Mouse (Mus musculus) limb, embryonic 10.5 days (tissue): ENCODE data around the gene Slc25a22. TPM values are rescaled to one million over a fixed set of nuclear protein-coding genes. Genes with fewer than 3 reads are reported as not detected.
A peak's percentile ranks its signal among the peaks of the same experiment; 100 is the strongest.

Source experiments
- DNase-seq: peaks from one replicate; pipeline ENCODE4 v3.0.0-alpha.2; 2017; ENCODE audit warnings: low spot score
- H3K27ac ChIP-seq: fragments of 300-500 bp; sonication (generic); 2 replicates; pipeline ENCODE4 v1.5.1; 2016; ENCODE audit warnings: mild to moderate bottlenecking
- H3K27me3 ChIP-seq: fragments of 300-500 bp; sonication (generic); 2 replicates; pipeline ENCODE4 v1.6.1; 2016; ENCODE audit warnings: low read depth, mild to moderate bottlenecking; ENCODE audit not compliant: poor library complexity, severe bottlenecking
- H3K36me3 ChIP-seq: fragments of 300-500 bp; sonication (generic); 2 replicates; pipeline ENCODE4 v1.6.1; 2016; ENCODE audit warnings: mild to moderate bottlenecking, moderate library complexity
- H3K4me1 ChIP-seq: fragments of 300-500 bp; sonication (generic); 2 replicates; pipeline ENCODE4 v1.6.1; 2016
- H3K4me3 ChIP-seq: fragments of 300-500 bp; sonication (generic); 2 replicates; pipeline ENCODE4 v1.5.1; 2016; ENCODE audit warnings: mild to moderate bottlenecking, moderate library complexity
- H3K9me3 ChIP-seq: fragments of 300-500 bp; sonication (generic); replicated peaks from 2 replicates; pipeline ENCODE4 v1.6.1; 2016; ENCODE audit warnings: mild to moderate bottlenecking
- WGBS: fragments of 180-500 bp; shearing (Covaris S2); methylation state at CpG from one replicate; pipeline ENCODE4 v1.1.7; 2016; 5-methylcytosine and 5-hydroxymethylcytosine counted together
- polyA plus RNA-seq: library from polyadenylated mRNA; unstranded; fragments of >200 nt; fragmentation: Nextera tagmentation; extraction: Ambion mirVana; gene quantifications from 2 replicates; pipeline ENCODE4 v1.2.1, GENCODE M21; 2016

The Slc25a22 gene
- 43.6 and 48.3 TPM in 2 replicates for polyA plus RNA-seq

GRCm38 (mm10) chr7:141437178-141438120 lies at the start of gene Slc25a22:
Slc25a22 (minus strand) TSS chr7:141437892.
- Histone ChIP-seq H3K27ac (peak within 1 kb of the TSS; percentile 89), H3K9me3 (no peaks in the 10 kb centered on the region), H3K4me3 (peak within 1 kb of the TSS; percentile 73), H3K27me3 (no peaks in the 10 kb centered on the region), H3K4me1 (peaks cover 79% of the 10 kb centered on the region), H3K36me3 (peaks cover 68% of the 10 kb centered on the region)
- peak; percentile 90 for DNase-seq
- 6% methylated on average over 53 of the region's 53 CpGs for WGBS

GRCm38 (mm10) chr7:141487141-141487540 lies 49.4 kb upstream of the Slc25a22 start:
- Histone ChIP-seq H3K4me3 (no peak overlapping the region), H3K4me1 (peaks cover 7% of the 10 kb centered on the region), H3K27me3 (peaks cover 26% of the 10 kb centered on the region), H3K9me3 (no peaks in the 10 kb centered on the region), H3K27ac (no peak overlapping the region), H3K36me3 (peaks cover 8% of the 10 kb centered on the region)
- WGBS, result 84% methylated on average over 7 of the region's 7 CpGs
- no peak for DNase-seq

DNA sequence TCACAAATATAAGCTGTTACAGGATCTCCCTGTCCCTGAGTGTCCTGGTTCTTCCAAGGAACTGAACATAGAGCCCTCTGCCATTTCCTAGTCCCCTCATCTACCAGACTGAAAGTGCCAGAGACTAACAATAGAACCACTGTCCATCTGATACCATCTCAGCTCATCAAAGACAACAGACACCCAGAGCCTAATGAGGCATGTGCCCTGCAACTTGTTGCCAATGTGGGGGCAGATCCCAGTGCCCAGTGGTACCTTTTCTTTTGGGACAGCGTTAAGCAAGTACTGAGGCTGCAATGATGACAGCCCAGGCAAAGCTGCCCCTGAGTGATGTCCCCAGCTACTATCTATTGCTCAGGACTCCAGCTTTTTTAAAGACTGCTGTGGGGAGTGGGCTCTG lies 48.5 kb upstream of the Slc25a22 start:
- 0 out of 2 replicates have a peak, but pooled peaks cover 3% of the 10 kb centered on the region for H3K36me3 ChIP-seq
- H3K4me1 ChIP-seq, result peaks cover 16% of the 10 kb centered on the region
- H3K4me3 ChIP-seq, result no peak overlapping the region
- no peak for DNase-seq
- peaks cover 35% of the 10 kb centered on the region for H3K27me3 ChIP-seq
- no peaks in the 10 kb centered on the region for H3K9me3 ChIP-seq
- 94% methylated on average over 1 of the region's 1 CpGs for WGBS
- no peak overlapping the region for H3K27ac ChIP-seq

- no peak for DNase-seq
- Histone ChIP-seq H3K4me1 (peaks cover 23% of the 10 kb centered on the region), H3K4me3 (no peak overlapping the region), H3K27me3 (peaks cover 39% of the 10 kb centered on the region), H3K36me3 (0 out of 2 replicates have a peak, but pooled peaks cover 3% of the 10 kb centered on the region), H3K9me3 (no peaks in the 10 kb centered on the region), H3K27ac (no peak overlapping the region)
- WGBS, result 89% methylated on average over 2 of the region's 2 CpGs
Measured at GRCm38 (mm10) chr7:141485606-141486005, 47.9 kb upstream of the Slc25a22 start.

DNA sequence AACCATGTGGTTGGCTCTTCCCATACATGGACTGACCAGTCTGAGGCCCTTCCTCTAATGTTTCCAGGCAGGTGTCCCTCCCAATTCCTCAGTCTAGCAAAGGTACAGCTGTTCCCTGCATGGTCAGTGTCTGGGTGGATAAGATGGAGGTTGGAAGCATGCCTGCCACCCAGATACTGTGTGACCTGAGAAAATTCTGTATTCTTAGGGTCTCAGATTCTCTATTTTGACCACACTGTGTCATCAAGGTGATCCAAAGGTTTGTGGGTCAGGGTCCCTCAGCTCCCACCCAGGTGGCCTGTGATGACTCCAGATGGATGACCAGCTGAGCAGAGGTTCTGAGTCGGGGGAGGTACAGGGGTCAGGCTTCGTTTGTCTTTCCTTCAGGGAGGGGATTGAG lies 47.5 kb upstream of the Slc25a22 start:
- H3K27me3 ChIP-seq, result peaks cover 39% of the 10 kb centered on the region

DNA sequence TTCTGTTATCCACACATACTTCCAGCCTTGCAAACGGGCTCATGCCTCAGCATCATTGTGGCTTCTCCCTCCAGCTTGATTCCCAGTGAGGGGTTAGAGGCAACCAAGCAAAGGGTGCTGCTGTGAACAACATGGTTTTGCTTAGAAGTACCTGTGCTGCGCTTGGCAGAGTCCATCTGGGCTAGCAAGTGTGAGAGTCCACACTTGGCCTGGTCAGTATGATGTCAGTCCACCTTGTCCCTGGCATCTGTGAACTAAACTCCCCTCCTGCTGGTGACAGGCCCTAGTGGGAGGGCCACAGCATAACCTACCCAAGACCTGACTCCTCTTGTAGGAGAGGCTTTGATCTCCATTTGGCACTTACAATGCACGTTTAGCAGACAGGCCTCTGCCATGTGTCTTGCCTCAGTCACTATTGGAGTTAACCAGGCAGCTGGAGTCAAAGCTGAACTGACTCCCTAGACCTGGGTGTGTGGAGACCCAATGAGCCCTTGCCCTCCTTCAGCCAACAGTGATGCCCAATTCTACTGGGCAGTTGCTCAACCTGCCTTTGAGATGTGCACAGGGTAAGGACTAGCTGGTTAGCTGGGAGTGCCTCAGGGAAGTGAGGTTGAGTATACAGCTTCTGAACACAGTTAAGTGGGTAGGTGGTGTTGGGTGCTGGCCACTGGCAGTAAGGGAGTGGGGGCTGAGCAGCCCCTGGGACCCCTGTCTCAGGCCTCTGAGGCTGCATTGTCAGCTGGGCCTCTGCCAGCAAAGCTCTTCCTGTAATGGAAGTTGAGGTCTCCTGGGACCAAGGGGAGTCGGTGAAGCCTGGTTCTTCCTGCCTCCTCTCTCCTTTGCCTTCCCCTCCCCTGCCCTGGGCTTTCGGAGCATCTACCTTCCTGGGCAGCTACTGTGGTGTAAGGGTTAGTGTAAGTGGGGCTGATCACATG lies 46.8 kb upstream of the Slc25a22 start:
- 78% methylated on average over 5 of the region's 5 CpGs for WGBS
- H3K36me3 ChIP-seq, result 0 out of 2 replicates have a peak, but pooled peaks cover 3% of the 10 kb centered on the region
- peaks cover 23% of the 10 kb centered on the region for H3K4me1 ChIP-seq
- H3K27ac ChIP-seq, result no peak overlapping the region
- H3K9me3 ChIP-seq, result no peaks in the 10 kb centered on the region
- H3K4me3 ChIP-seq, result no peak overlapping the region
- no peak for DNase-seq
- peaks cover 39% of the 10 kb centered on the region for H3K27me3 ChIP-seq

More for the DNA sequence above, 47.5 kb upstream of the Slc25a22 start:
- no peak for DNase-seq
- no peak overlapping the region for H3K27ac ChIP-seq
- peaks cover 23% of the 10 kb centered on the region for H3K4me1 ChIP-seq
- H3K9me3 ChIP-seq, result no peaks in the 10 kb centered on the region
- WGBS, result 74% methylated on average over 2 of the region's 2 CpGs
- 0 out of 2 replicates have a peak, but pooled peaks cover 3% of the 10 kb centered on the region for H3K36me3 ChIP-seq
- H3K4me3 ChIP-seq, result no peak overlapping the region

GRCm38 (mm10) chr7:141483114-141483653 lies 45.5 kb upstream of the Slc25a22 start:
- Histone ChIP-seq H3K27ac (no peak overlapping the region), H3K9me3 (no peaks in the 10 kb centered on the region), H3K36me3 (0 out of 2 replicates have a peak, but pooled peaks cover 3% of the 10 kb centered on the region), H3K4me3 (no peak overlapping the region), H3K4me1 (peaks cover 26% of the 10 kb centered on the region), H3K27me3 (peaks cover 39% of the 10 kb centered on the region)
- DNase-seq, result no peak
- WGBS, result 77% methylated on average over 6 of the region's 6 CpGs

DNA sequence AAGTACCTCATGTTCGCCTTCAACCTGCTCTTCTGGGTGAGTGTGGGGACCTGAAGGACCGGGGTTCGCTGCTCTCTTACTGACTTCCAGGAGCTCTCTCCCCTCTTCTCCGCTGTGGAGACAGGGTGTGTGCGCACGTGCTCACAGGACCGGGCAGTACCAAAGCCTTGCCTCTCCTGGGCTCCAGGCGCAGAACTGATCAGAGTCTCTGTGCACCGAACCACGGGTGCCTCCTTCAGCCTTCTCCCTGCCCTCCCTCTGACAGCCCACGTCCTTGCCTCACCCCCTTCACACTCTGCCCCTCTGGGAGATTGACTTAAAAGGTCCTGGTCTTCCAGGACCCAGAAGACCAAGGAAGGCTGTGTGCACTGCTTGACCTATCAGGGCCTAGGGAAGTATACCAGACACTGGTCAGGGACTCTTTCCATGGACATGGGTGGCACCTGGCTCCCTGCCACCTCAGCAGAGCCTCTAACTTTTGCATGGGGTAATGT lies 44.9 kb upstream of the Slc25a22 start:
- Histone ChIP-seq H3K4me1 (peaks cover 32% of the 10 kb centered on the region), H3K27me3 (peaks cover 39% of the 10 kb centered on the region), H3K27ac (no peak overlapping the region; the same call in 1 of the 2 replicates), H3K4me3 (peak overlapping the region; percentile 69), H3K36me3 (0 out of 2 replicates have a peak, but pooled peaks cover 3% of the 10 kb centered on the region), H3K9me3 (no peaks in the 10 kb centered on the region)
- no peak for DNase-seq
- 6% methylated on average over 11 of the region's 11 CpGs for WGBS

DNA sequence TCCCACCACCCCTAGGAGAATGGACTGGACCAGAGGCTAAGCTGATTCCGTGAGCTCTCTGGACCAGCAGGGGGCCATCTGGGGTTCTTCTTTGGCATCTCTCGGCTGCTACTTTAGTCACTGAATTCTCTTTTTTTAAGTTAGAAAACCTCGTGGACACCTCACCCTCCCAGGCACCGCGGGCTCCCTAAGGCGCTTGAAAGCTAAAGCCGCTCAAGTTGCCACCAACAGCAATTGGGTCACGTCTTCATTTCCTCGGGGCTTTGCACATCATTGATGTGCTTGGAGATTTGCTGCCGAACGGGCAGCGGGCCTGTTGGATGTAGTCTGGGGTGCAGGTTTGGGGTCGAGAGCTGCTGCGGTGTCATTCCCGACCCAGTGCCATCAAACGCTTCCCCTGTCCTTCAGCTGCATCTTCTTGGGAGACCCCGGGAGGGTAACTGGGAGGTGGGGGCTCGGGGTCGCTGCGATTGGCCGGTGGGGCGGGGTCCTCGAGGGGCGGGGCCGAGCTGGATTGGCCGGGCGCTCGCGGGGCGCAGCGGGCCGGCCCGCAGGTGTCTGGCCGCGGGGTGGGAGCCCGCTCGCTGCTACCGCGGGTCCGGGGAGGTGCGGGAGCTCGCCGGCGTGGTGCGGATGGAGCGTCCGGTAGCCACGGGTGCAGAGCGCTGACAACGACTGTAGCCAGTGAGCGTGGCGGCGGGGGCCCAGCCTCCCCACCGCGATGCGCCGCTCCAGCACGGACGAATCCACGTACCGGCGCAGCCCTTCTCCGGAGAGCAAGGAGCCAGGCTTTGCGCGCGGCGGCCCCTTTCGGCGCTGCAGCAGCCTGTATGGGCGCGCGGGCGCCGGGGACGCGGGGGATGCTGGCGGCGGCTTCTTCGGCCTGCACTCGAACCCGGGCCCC lies 44.1 kb upstream of the Slc25a22 start:
- peak overlapping the region; percentile 67 for H3K27ac ChIP-seq
- H3K27me3 ChIP-seq, result peaks cover 39% of the 10 kb centered on the region

GRCm38 (mm10) chr7:141480842-141481497 lies 43.3 kb upstream of the Slc25a22 start:
- Histone ChIP-seq H3K4me1 (peaks cover 47% of the 10 kb centered on the region), H3K9me3 (no peaks in the 10 kb centered on the region), H3K36me3 (0 out of 2 replicates have a peak, but pooled peaks cover 3% of the 10 kb centered on the region), H3K4me3 (peak overlapping the region; percentile 69), H3K27ac (no peak overlapping the region), H3K27me3 (peaks cover 43% of the 10 kb centered on the region)
- WGBS, result 12% methylated on average over 10 of the region's 10 CpGs
- peak; percentile 67 for DNase-seq

More for the DNA sequence above, 44.1 kb upstream of the Slc25a22 start:
- peak overlapping the region; percentile 69 for H3K4me3 ChIP-seq
- peak; percentile 78 for DNase-seq
- H3K4me1 ChIP-seq, result peaks cover 39% of the 10 kb centered on the region
- H3K36me3 ChIP-seq, result 0 out of 2 replicates have a peak, but pooled peaks cover 3% of the 10 kb centered on the region
- under 1% methylated on average over 80 of the region's 81 CpGs for WGBS
- H3K9me3 ChIP-seq, result no peaks in the 10 kb centered on the region

DNA sequence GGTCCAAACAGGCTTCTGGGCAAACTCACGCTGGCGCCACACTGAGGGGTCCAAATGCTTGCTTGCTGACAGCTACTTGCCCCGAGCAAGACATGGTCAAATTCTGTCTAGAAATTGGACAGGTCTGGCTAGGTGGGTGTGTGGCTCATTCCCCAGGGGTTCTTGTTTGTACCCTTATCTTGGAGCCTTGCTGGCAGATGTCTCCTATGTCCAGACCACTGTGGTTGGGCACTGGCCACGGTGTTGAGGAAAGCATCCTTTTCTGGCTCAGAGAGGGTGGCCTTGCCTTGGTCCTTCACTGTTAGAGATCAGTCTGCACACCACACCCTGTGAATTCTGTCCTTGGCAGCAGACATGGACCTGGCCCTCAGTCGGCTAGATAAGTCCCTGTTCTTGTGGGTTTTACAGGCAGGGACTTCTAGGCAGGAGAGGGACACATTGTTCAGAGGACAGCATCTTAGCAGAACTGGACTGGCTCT lies 40.6 kb upstream of the Slc25a22 start:
- DNase-seq, result no peak
- WGBS, result 84% methylated on average over 5 of the region's 5 CpGs
- H3K4me1 ChIP-seq, result peaks cover 69% of the 10 kb centered on the region
- no peak overlapping the region for H3K27ac ChIP-seq
- no peak overlapping the region for H3K4me3 ChIP-seq
- H3K27me3 ChIP-seq, result peaks cover 29% of the 10 kb centered on the region
- no peaks in the 10 kb centered on the region for H3K36me3 ChIP-seq
- no peaks in the 10 kb centered on the region for H3K9me3 ChIP-seq
